Mouse (Mus musculus) MEL (cell line): ENCODE results near the gene Adgrf5. TPM values are rescaled to one million over a fixed set of nuclear protein-coding genes. Genes with fewer than 3 reads are reported as not detected.

ENCODE experiments used
- DNase-seq: peaks from one replicate; pipeline ENCODE4 v3.0.0; 2011; ENCODE audit warnings: low read depth, low spot score
- H3K27ac ChIP-seq: 2 replicates; pipeline ENCODE4 v1.5.1; 2012; ENCODE audit warnings: low read depth, mild to moderate bottlenecking, control low read depth, low read length, moderate library complexity; ENCODE audit not compliant: control insufficient read depth
- H3K27me3 ChIP-seq, 2 experiments: fragments of 150-350 bp in 1 of 2; sonication (generic) in 1 of 2; 2 replicates each; pipeline ENCODE4 v1.6.1; 2012; ENCODE audit warnings: low read length in 2 of 2, mild to moderate bottlenecking in 2 of 2, improper control_type of control experiment in 1 of 2, moderate library complexity in 1 of 2; ENCODE audit not compliant: insufficient read depth in 2 of 2, control insufficient read depth in 1 of 2
- H3K36me3 ChIP-seq, 2 experiments: 2 replicates each; pipeline ENCODE4 v1.6.1; 2012 to 2014; ENCODE audit warnings: low read length in 2 of 2, improper control_type of control experiment in 1 of 2, inconsistent platforms in 1 of 2, mild to moderate bottlenecking in 1 of 2; ENCODE audit not compliant: insufficient read depth in 2 of 2, control insufficient read depth in 1 of 2
- H3K4me1 ChIP-seq, 2 experiments: fragments of 150-350 bp in 1 of 2; sonication (generic) in 1 of 2; 2 replicates each; pipeline ENCODE4 v1.6.1; 2012; ENCODE audit warnings: low read length in 2 of 2, improper control_type of control experiment in 1 of 2, mild to moderate bottlenecking in 1 of 2; ENCODE audit not compliant: insufficient read depth in 2 of 2, control insufficient read depth in 1 of 2
- H3K4me3 ChIP-seq, 2 experiments: fragments of 150-350 bp in 1 of 2; sonication (generic) in 1 of 2; 2 replicates each; pipeline ENCODE4 v1.5.1; 2012; ENCODE audit warnings: low read depth in 2 of 2, low read length in 2 of 2, mild to moderate bottlenecking in 2 of 2, moderate library complexity in 2 of 2, control low read depth in 1 of 2, improper control_type of control experiment in 1 of 2; ENCODE audit not compliant: control insufficient read depth in 1 of 2, insufficient read depth in 1 of 2
- H3K79me2 ChIP-seq: 2 replicates; pipeline ENCODE4 v1.6.1; 2012; ENCODE audit warnings: mild to moderate bottlenecking, low read length, moderate library complexity; ENCODE audit not compliant: control insufficient read depth, poor library complexity, insufficient read depth
- H3K9ac ChIP-seq: 2 replicates; pipeline ENCODE4 v1.6.1; 2012; ENCODE audit warnings: low read depth, mild to moderate bottlenecking, control low read depth, low read length, moderate library complexity; ENCODE audit not compliant: control insufficient read depth, poor library complexity, severe bottlenecking
- H3K9me3 ChIP-seq: fragments of 150-350 bp; sonication (generic); replicated peaks from 2 replicates; pipeline ENCODE4 v1.6.1; 2012; ENCODE audit warnings: mild to moderate bottlenecking, low read length, improper control_type of control experiment, moderate library complexity; ENCODE audit not compliant: insufficient read depth
- BHLHE40 ChIP-seq: IDR thresholded peaks from 2 replicates; pipeline ENCODE4 v1.6.1; 2012; ENCODE audit warnings: low read depth, mild to moderate bottlenecking, inconsistent platforms, low read length, improper control_type of control experiment, borderline replicate concordance
- CHD1 ChIP-seq: IDR thresholded peaks from 2 replicates; pipeline ENCODE4 v1.6.1; 2012; ENCODE audit warnings: low read depth, mild to moderate bottlenecking, inconsistent platforms, low read length, improper control_type of control experiment
- CTCF ChIP-seq, 3 experiments: IDR thresholded peaks in 2 of 3; conservative IDR thresholded peaks in 1 of 3; 2 replicates each; pipeline ENCODE4 v1.5.1; 2011 to 2012; ENCODE audit warnings: low read length in 3 of 3, low read depth in 2 of 3, mild to moderate bottlenecking in 2 of 3, improper control_type of control experiment in 1 of 3, inconsistent platforms in 1 of 3, mixed read lengths in 1 of 3, moderate library complexity in 1 of 3; ENCODE audit not compliant: control insufficient read depth in 1 of 3, insufficient read depth in 1 of 3, poor library complexity in 1 of 3, severe bottlenecking in 1 of 3
- E2F4 ChIP-seq: IDR thresholded peaks from 2 replicates; pipeline ENCODE4 v1.6.1; 2011; ENCODE audit warnings: low read depth, low read length, improper control_type of control experiment, borderline replicate concordance
- ETS1 ChIP-seq: IDR thresholded peaks from 2 replicates; pipeline ENCODE4 v1.6.1; 2012; ENCODE audit warnings: low read depth, mild to moderate bottlenecking, inconsistent platforms, low read length, improper control_type of control experiment, moderate library complexity
- GABPA ChIP-seq: IDR thresholded peaks from 2 replicates; pipeline ENCODE4 v1.6.1; 2012; ENCODE audit warnings: low read depth, mild to moderate bottlenecking, inconsistent platforms, low read length, improper control_type of control experiment, moderate library complexity
- HCFC1 ChIP-seq: IDR thresholded peaks from 2 replicates; pipeline ENCODE4 v1.6.1; 2012; ENCODE audit warnings: low read depth, mild to moderate bottlenecking, inconsistent platforms, low read length, improper control_type of control experiment, moderate library complexity
- JUND ChIP-seq: IDR thresholded peaks from 2 replicates; pipeline ENCODE4 v1.6.1; 2011; ENCODE audit warnings: low read depth, mild to moderate bottlenecking, improper control_type of control experiment, low read length
- MAZ ChIP-seq: IDR thresholded peaks from 2 replicates; pipeline ENCODE4 v1.6.1; 2012; ENCODE audit warnings: low read depth, mild to moderate bottlenecking, inconsistent platforms, low read length, improper control_type of control experiment
- MEF2A ChIP-seq: IDR thresholded peaks from 2 replicates; pipeline ENCODE4 v1.6.1; 2014; ENCODE audit warnings: low read depth, mild to moderate bottlenecking, inconsistent platforms, low read length, improper control_type of control experiment; ENCODE audit not compliant: poor library complexity, insufficient replicate concordance, severe bottlenecking; ENCODE audit errors: extremely low read depth
- MYB ChIP-seq: IDR thresholded peaks from 2 replicates; pipeline ENCODE4 v1.6.1; 2011; ENCODE audit warnings: mild to moderate bottlenecking, low read depth, low read length, improper control_type of control experiment
- MYC ChIP-seq: IDR thresholded peaks from 2 replicates; pipeline ENCODE4 v1.6.1; 2011; ENCODE audit warnings: low read depth, mild to moderate bottlenecking, low read length, improper control_type of control experiment, moderate library complexity
- POLR2A ChIP-seq, 2 experiments: IDR thresholded peaks; 2 replicates each; pipeline ENCODE4 v1.6.1; 2011 to 2012; ENCODE audit warnings: low read length in 2 of 2, mild to moderate bottlenecking in 2 of 2, control low read depth in 1 of 2, improper control_type of control experiment in 1 of 2, low read depth in 1 of 2, moderate library complexity in 1 of 2; ENCODE audit not compliant: control insufficient read depth in 1 of 2, insufficient read depth in 1 of 2, poor library complexity in 1 of 2
- RAD21 ChIP-seq: IDR thresholded peaks from 2 replicates; pipeline ENCODE4 v1.6.1; 2011; ENCODE audit warnings: mild to moderate bottlenecking, low read depth, low read length, improper control_type of control experiment
- TAL1 ChIP-seq: IDR thresholded peaks from 2 replicates; pipeline ENCODE4 v1.6.1; 2012; ENCODE audit warnings: mild to moderate bottlenecking, inconsistent platforms, low read length, moderate library complexity, mixed read lengths
- TCF12 ChIP-seq: IDR thresholded peaks from 2 replicates; pipeline ENCODE4 v1.6.1; 2014; ENCODE audit warnings: low read depth, mild to moderate bottlenecking, inconsistent platforms, low read length, improper control_type of control experiment, moderate library complexity
- ZKSCAN1 ChIP-seq: IDR thresholded peaks from 2 replicates; pipeline ENCODE4 v1.6.1; 2012; ENCODE audit warnings: low read depth, mild to moderate bottlenecking, inconsistent platforms, low read length, improper control_type of control experiment, moderate library complexity
- ZNF384 ChIP-seq: IDR thresholded peaks from 2 replicates; pipeline ENCODE4 v1.6.1; 2012; ENCODE audit warnings: low read depth, mild to moderate bottlenecking, inconsistent platforms, low read length, improper control_type of control experiment
- polyA plus RNA-seq, 2 experiments: library from polyadenylated mRNA; stranded (reverse) in 1 of 2; unstranded in 1 of 2; fragments of >175 nt in 1 of 2; fragments of >200 nt in 1 of 2; gene quantifications; 2 replicates each; pipeline versions ENCODE4 v1.2.1 to v1.2.4; 2012; ENCODE audit warnings: low replicate concordance in 2 of 2, low read depth in 1 of 2; ENCODE audit not compliant: insufficient read length in 2 of 2, insufficient read depth in 1 of 2, missing spikeins in 1 of 2
- total RNA-seq: library from RNA; depleted of rRNA; stranded (reverse); fragments of 300-350 nt; gene quantifications from 2 replicates; pipeline ENCODE4 v1.2.3, GENCODE M21; 2012

The Adgrf5 gene
- total and polyA plus RNA-seq, 3 experiments: not detected

DNA sequence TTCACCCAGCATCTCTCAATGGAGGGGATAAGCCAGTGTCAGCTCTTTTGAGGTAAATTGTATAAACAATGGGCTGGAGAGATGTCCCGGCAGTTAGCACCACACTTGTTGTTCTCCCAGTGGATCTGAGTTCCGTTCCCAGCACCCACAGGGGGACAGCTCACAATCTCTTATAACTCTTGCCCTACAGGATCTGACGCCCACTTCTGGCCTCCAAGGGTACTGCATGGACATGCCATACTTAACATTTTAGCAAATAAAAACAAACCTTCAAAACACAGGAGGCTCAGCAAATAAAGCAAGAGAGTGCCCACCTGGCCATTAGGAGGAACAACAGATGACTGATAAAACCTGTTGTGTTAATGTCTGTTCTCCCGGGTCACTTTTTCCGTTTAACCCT, 59.0 kb downstream of the Adgrf5 start:
- no peaks in the 10 kb centered on the region for H3K9me3 ChIP-seq
- H3K4me1 ChIP-seq: no peaks in the 10 kb centered on the region
- no peak overlapping the region for H3K27ac ChIP-seq
- TF ChIP-seq MEF2A (no peak), ETS1 (no peak)
- H3K79me2 ChIP-seq: no peaks in the 10 kb centered on the region
- H3K9ac ChIP-seq: no peak overlapping the region
- no peak for DNase-seq
- H3K27me3 ChIP-seq: no peaks in the 10 kb centered on the region
- no peaks in the 10 kb centered on the region for H3K36me3 ChIP-seq
- H3K4me3 ChIP-seq: no peak overlapping the region

DNA sequence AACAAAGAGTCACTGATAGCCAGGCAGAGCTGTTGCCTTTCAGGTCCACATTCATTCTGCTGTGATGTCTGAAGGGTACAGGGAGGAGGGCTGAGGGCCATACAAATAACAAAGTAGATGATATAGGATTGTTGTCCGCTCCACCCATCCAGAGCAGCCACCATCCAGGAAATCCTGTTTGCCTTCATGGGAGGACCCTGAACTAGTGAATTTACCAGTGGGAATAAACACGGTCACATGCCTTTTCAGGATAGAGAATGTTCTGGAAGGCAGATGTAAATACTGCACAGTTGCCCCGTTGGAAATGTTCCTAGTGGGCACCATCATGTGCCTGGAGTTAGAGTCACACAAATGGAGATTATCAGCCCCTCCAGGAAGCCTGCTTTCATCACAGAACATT, 60.1 kb downstream of the Adgrf5 start:
- Histone ChIP-seq H3K27ac (no peak overlapping the region), H3K9ac (no peak overlapping the region), H3K9me3 (no peaks in the 10 kb centered on the region), H3K79me2 (no peaks in the 10 kb centered on the region), H3K36me3 (no peaks in the 10 kb centered on the region), H3K4me3 (no peak overlapping the region), H3K27me3 (no peaks in the 10 kb centered on the region), H3K4me1 (no peaks in the 10 kb centered on the region)
- no peak for DNase-seq
- TF ChIP-seq MYC (no peak), TCF12 (no peak), GABPA (no peak), JUND (no peak), CTCF (IDR thresholded peaks at IDR 0.05 in 2 of 3, conservative IDR thresholded peaks at IDR 0.05 in 1 of 3; ENCODE audit: control insufficient read depth in 1 of 3, insufficient read depth in 1 of 3, low read depth in 2 of 3, low read length in 3 of 3, poor library complexity in 1 of 3, severe bottlenecking in 1 of 3) (no peak), HCFC1 (no peak), CHD1 (no peak), RAD21 (no peak), MEF2A (no peak), BHLHE40 (no peak), ETS1 (no peak), MAZ (no peak), ZNF384 (no peak), E2F4 (no peak), ZKSCAN1 (no peak), MYB (no peak), TAL1 (no peak), POLR2A (IDR thresholded peaks at IDR 0.05; ENCODE audit: control insufficient read depth in 1 of 2, insufficient read depth in 1 of 2, low read depth in 1 of 2, low read length in 2 of 2, poor library complexity in 1 of 2) (no peak)
